Mouse (Mus musculus) cerebellum, adult 2 months (tissue): ENCODE results near the gene Churc1.

Experiments
- CTCF ChIP-seq: fragments of 200-500 bp; IDR thresholded peaks from 2 replicates; pipeline ENCODE4 v1.5.1; 2011; ENCODE audit warnings: low read depth, mild to moderate bottlenecking, control low read depth, low read length, moderate library complexity, borderline replicate concordance; ENCODE audit not compliant: insufficient read depth
- POLR2A ChIP-seq: fragments of 200-500 bp; IDR thresholded peaks from 2 replicates; pipeline ENCODE4 v1.6.1; 2011; ENCODE audit warnings: low read length, control low read depth, borderline replicate concordance; ENCODE audit not compliant: insufficient read depth

DNA sequence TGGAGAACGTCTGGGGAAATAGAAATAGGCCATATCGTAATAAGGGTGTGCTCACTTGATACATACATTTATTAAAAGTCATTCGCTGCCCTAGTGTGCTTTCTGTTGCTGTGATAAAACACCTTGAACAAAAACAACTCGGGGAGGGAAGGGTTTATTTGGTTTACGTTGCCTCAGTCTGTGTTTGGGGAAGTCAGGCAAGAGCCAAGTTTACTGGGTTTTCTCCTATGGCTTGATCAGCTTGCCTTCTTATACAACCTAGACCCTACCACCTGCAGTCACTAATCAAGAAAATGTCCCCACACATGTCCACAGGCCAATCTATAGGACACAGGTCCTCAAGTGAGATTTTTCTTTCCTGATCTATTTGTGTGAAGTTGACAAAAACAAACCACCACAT is 6.2 kb downstream of the Churc1 start:
- TF ChIP-seq CTCF (no peak), POLR2A (no peak)
